In the genomic region with DNA sequence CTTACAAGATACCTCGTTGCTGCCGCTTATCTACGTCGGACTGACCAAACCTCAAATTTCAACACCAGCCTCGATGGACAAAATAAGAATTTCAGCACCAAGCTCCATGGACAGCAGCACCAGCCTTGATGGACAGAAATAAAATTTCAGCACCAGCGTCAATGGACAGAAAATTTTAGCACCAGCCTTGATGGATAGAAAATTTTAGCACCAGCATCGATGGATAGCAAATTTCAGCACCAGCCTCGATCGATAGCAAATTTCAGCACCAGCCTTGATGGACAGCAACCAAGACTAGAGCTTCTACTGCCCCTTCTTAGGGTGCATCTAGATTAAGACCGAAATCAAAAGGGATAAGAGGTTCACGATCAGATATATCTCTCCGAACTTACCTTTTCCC, we compare ENCODE assay signal across 19 mouse cellular contexts. TPM values are rescaled to one million over a fixed set of nuclear protein-coding genes. Genes with fewer than 3 reads are reported as not detected.
A peak's percentile ranks its signal among the peaks of the same experiment; 100 is the strongest.
DNase-seq lines count a peak whose midpoint lies in the region; ATAC-seq lines count a peak whose summit lies in the region.
"Not testable (repeated sequence)": the region's sequence is repeated elsewhere in the genome, so short reads cannot be mapped to it uniquely, and the experiment has no call there.
"Had no signal": no experiment of that assay in that cellular context is flagged by ENCODE, and none has a peak within 500 bp of the region (broad histone marks: within the 10 kb centered on the region; RNA-seq: fewer than 3 reads in every experiment).

No protein-coding gene starts in this region.

- not testable (repeated sequence) for H3K9ac ChIP-seq in intestine, embryonic 14.5 days (ENCODE audit: low read length)

- not testable (repeated sequence) for H3K4me1 ChIP-seq in intestine, embryonic 14.5 days (replicated peaks; ENCODE audit: control insufficient read depth, insufficient read depth, low read length)

- H3K27me3 ChIP-seq in intestine, embryonic 14.5 days (replicated peaks; ENCODE audit: control insufficient read depth, insufficient read depth, low read length) = not testable (repeated sequence)

- not testable (repeated sequence) for H3K27ac ChIP-seq in intestine, embryonic 14.5 days (ENCODE audit: low read depth)

- not testable (repeated sequence) for H3K4me3 ChIP-seq in intestine, embryonic 14.5 days (ENCODE audit: low read depth, low read length)

- not testable (repeated sequence) for H3K4me2 ChIP-seq in intestine, embryonic 14.5 days (ENCODE audit: low read length)

- not testable (repeated sequence) for H3K9me3 ChIP-seq in intestine, embryonic 14.5 days (ENCODE audit: control insufficient read depth, low read length)

- 92% methylated on average over 12 of the region's 12 CpGs for WGBS in intestine, embryonic 14.5 days

- not testable (repeated sequence) for ATAC-seq in intestine, embryonic 14.5 days (replicated peaks; ENCODE audit: low FRiP score, low TSS enrichment, low read depth)

- peak; percentile 2 for DNase-seq in A20 (ENCODE audit: low read depth, low spot score)
- DNase-seq in NIH3T3 (ENCODE audit: low read depth) = peak; percentile 38
- DNase-seq in adipocyte (ENCODE audit: low spot score) = peak; percentile 2
- peak; percentile 0 for DNase-seq in embryo, embryonic 10.5 days (ENCODE audit: low spot score)
- peak; percentile 50 for DNase-seq in intestine, embryonic 14.5 days (ENCODE audit: low spot score)
- DNase-seq in mesoderm, embryonic 11.5 days (ENCODE audit: low read depth, low spot score) = peak; percentile 13

- H3K36me3 ChIP-seq in intestine, embryonic 14.5 days (ENCODE audit: control insufficient read depth, insufficient read depth, low read length) = not testable (repeated sequence)

RNA-seq across cellular contexts. Expression of a gene that starts 23.2 kb away (rescaled TPM):
- polyA plus RNA-seq in intestine, embryonic 14.5 days (2014; fragmentation: Nextera tagmentation; extraction: Ambion mirVana) = not detected in 2 replicates
- polyA plus RNA-seq: brain, embryonic 14.5 days; C2C12; cerebellum, adult 2 months; embryonic facial prominence, embryonic 13.5 days; forebrain, embryonic 12.5 days; forebrain, embryonic 16.5 days; gonadal fat pad, adult 2 months; heart, adult 2 months; heart, embryonic 11.5 days; heart, embryonic 15.5 days; hindbrain, embryonic 13.5 days; hindbrain, postnatal 0 days; intestine, embryonic 15.5 days had no signal

Comparison
In these comparisons a context has a peak if more than half of its experiments do, and no peak if none do; other contexts are left out.
1. DNase-seq: peak in every context shown above with its lines; median percentile 50 in intestine, embryonic 14.5 days; 38 in NIH3T3; 13 in mesoderm, embryonic 11.5 days; 2 in A20; 2 in adipocyte; 0 in embryo, embryonic 10.5 days.